Mouse (Mus musculus) ES-CJ7 (cell line): ENCODE results near the gene Tmpo.

Experiments used
- DNase-seq: peaks from one replicate; pipeline ENCODE4 v3.0.0; 2011; ENCODE audit warnings: low read depth, low spot score

The Tmpo gene

GRCm38 (mm10) chr10:91116958-91117357, 64.2 kb downstream of the Tmpo start:
- peak; percentile 61 for DNase-seq

DNA sequence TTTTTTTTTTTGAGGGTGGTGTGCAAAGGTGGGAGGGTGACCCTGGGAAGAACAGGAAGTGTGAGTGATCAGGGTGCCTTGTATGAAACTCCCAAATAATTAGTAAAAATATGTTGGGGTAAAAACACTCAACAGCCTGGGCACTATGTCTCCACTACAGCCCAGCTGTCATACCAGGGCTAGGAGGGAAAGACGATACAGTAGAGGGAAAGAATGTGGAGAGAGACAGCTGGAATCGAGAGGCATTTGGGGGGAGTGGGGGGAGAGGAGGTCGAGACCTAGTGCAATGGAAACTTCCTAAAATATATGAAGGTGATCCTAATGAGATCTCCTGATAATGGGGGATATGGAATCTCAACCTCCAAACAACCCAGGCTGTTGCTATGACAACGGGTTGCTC, 71.3 kb downstream of the Tmpo start:
- no peak for DNase-seq

DNA sequence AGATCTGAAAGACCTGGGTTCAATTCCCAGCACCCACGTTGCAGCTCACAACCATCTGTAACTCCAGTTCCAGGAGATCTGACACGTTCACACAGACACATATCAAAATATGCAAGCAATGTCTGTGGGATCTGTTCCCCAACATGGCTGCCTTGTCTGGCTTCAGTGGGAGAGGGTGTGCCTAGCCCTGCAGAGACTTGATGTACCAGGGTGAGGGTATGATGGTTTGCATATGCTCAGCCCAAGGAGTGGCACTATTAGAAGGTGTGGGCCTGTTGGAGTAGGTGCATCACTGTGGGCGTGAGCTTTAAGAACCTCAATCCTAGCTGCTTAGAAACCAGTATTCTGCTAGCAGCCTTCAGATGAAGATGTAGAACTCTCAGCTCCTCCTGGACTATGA, 75.1 kb downstream of the Tmpo start:
- no peak for DNase-seq

- DNase-seq: peak; percentile 23
These were observed 78.1 kb downstream of the Tmpo start for GRCm38 (mm10) chr10:91102799-91103590.

GRCm38 (mm10) chr10:91101936-91102335, 79.2 kb downstream of the Tmpo start:
- no peak for DNase-seq

DNA sequence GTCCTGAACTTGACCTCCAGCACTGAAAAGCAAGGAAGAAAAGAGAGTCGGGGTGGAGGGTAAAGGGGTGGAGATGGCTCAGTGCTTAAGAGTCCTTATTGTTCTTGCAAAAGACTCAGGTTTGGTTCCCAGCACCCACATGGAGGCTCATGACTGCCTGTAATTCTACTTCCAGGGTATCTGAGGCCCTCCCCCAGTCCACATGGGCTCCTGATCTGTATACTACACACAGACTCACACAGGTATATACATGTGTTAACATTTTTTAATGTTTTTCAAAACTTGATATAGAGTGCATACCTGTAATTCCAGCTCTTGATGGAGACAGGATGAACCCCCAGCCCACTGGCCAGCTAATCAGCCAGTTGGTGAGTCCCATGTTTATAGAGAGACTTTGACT, 81.0 kb downstream of the Tmpo start:
- DNase-seq: no peak

DNA sequence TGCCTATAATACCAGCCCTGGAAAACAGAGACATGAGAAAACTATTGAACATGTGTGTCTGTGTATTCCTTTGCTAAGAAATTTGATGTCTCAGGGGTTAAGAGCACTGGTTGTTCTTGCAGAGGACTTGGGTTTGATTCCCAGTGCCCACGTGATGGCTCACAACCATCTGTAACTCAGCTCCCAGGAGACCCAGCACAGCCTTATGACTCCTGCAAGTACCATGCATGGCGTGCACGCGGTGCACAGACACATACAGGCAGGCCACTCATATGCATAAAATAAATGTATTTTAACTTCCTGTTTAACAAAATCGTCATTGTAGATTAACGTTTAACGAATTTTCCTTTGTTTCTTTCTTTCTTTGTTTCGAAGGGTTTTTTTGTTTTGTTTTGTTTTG, 83.1 kb downstream of the Tmpo start:
- no peak for DNase-seq
